Mouse (Mus musculus) layer of hippocampus, adult 9-10 months (tissue): Measurements from ENCODE around the gene Tex38.

Experiments used
- DNase-seq: peaks from one replicate; pipeline ENCODE4 v3.0.0; 2022; ENCODE audit warnings: low spot score

Tex38 gene

GRCm38 (mm10) chr4:115767647-115768467 is 13.0 kb downstream of the Tex38 start:
- DNase-seq = no peak

GRCm38 (mm10) chr4:115764581-115764980 is 16.2 kb downstream of the Tex38 start:
- no peak for DNase-seq

GRCm38 (mm10) chr4:115761206-115761605 is 19.6 kb downstream of the Tex38 start:
- no peak for DNase-seq

GRCm38 (mm10) chr4:115754851-115755250 is 26.0 kb downstream of the Tex38 start:
- DNase-seq = no peak

GRCm38 (mm10) chr4:115754101-115754500 is 26.7 kb downstream of the Tex38 start:
- DNase-seq = no peak

- no peak for DNase-seq
Observed at GRCm38 (mm10) chr4:115749336-115749735, 31.5 kb downstream of the Tex38 start.

- no peak for DNase-seq
Observed at GRCm38 (mm10) chr4:115748181-115748580, 32.6 kb downstream of the Tex38 start.

GRCm38 (mm10) chr4:115743096-115743495 is 37.7 kb downstream of the Tex38 start:
- DNase-seq = no peak

- no peak for DNase-seq
Observed at GRCm38 (mm10) chr4:115742658-115743057, 38.2 kb downstream of the Tex38 start.

- DNase-seq = no peak
Observed at GRCm38 (mm10) chr4:115738481-115738985, 42.3 kb downstream of the Tex38 start.

GRCm38 (mm10) chr4:115737551-115738041 is 43.2 kb downstream of the Tex38 start, which contains the start of gene Efcab14:
TSS of gene Efcab14 (plus strand) at chr4:115737744.
- peak; percentile 93 for DNase-seq

- DNase-seq = no peak
Observed at GRCm38 (mm10) chr4:115734867-115735266, 46.0 kb downstream of the Tex38 start.

- no peak for DNase-seq
Observed at GRCm38 (mm10) chr4:115733746-115734145, 47.1 kb downstream of the Tex38 start.

GRCm38 (mm10) chr4:115732223-115732818 is 48.5 kb downstream of the Tex38 start:
- DNase-seq = no peak

- peak; percentile 67 for DNase-seq
Observed at GRCm38 (mm10) chr4:115731588-115732222, 49.1 kb downstream of the Tex38 start.
